Mouse (Mus musculus): ENCODE data around the gene Epdr1. TPM values are rescaled to one million over a fixed set of nuclear protein-coding genes. Genes with fewer than 3 reads are reported as not detected.

The Epdr1 gene
- polyA plus RNA-seq, 1 experiment from 2014 or later, result 26.9 TPM

- WGBS, result 19% methylated on average over 30 of the region's 30 CpGs
- Histone ChIP-seq H3K36me3 (ENCODE audit: poor library complexity, severe bottlenecking) (no peaks in the 10 kb centered on the region), H3K9ac (peak overlapping the region; percentile 70), H3K4me1 (peaks cover 21% of the 10 kb centered on the region), H3K9me3 (replicated peaks) (no peaks in the 10 kb centered on the region), H3K4me3 (peak overlapping the region; percentile 50), H3K27ac (no peak overlapping the region), H3K27me3 (peaks cover 8% of the 10 kb centered on the region), H3K4me2 (peak overlapping the region; percentile 80)
- ATAC-seq, result peak; percentile 39
Measured at GRCm38 (mm10) chr13:19623228-19623905, 3.6 kb upstream of the Epdr1 start.

- H3K27me3 ChIP-seq, result peaks cover 8% of the 10 kb centered on the region
- peak within 1 kb of the TSS; percentile 70 for H3K9ac ChIP-seq
- H3K9me3 ChIP-seq (replicated peaks), result no peaks in the 10 kb centered on the region
- H3K4me1 ChIP-seq, result peaks cover 26% of the 10 kb centered on the region
- peak within 1 kb of the TSS; percentile 50 for H3K4me3 ChIP-seq
- no peaks in the 10 kb centered on the region for H3K36me3 ChIP-seq (ENCODE audit: poor library complexity, severe bottlenecking)
- ATAC-seq, result peak; percentile 71
- WGBS, result 2% methylated on average over 25 of the region's 25 CpGs
- H3K4me2 ChIP-seq, result peak within 1 kb of the TSS; percentile 80
- no peak within 1 kb of the TSS for H3K27ac ChIP-seq
Measured at GRCm38 (mm10) chr13:19622573-19623227, 3.0 kb upstream of the Epdr1 start, which contains the start of gene Sfrp4. TSS of gene Sfrp4 (plus strand) at chr13:19623104.

GRCm38 (mm10) chr13:19618841-19619215 lies 899 bp downstream of the Epdr1 start:
- Histone ChIP-seq H3K4me3 (peak overlapping the region; percentile 87), H3K9ac (peak overlapping the region; percentile 93), H3K27ac (peak overlapping the region; percentile 83), H3K9me3 (replicated peaks) (no peaks in the 10 kb centered on the region), H3K4me2 (peak overlapping the region; percentile 85), H3K36me3 (ENCODE audit: poor library complexity, severe bottlenecking) (0 out of 2 replicates have a peak, but pooled peaks cover 3% of the 10 kb centered on the region), H3K4me1 (peaks cover 25% of the 10 kb centered on the region), H3K27me3 (peaks cover 5% of the 10 kb centered on the region; the same call in 1 of the 2 replicates)
- ATAC-seq, result peak; percentile 23
- WGBS, result 2% methylated on average over 5 of the region's 5 CpGs

GRCm38 (mm10) chr13:19618081-19618480 lies 1.6 kb downstream of the Epdr1 start:
- ATAC-seq, result no peak
- H3K27me3 ChIP-seq, result no peaks in the 10 kb centered on the region
- peaks cover 18% of the 10 kb centered on the region for H3K4me1 ChIP-seq
- H3K9me3 ChIP-seq (replicated peaks), result no peaks in the 10 kb centered on the region
- 0 out of 2 replicates have a peak, but pooled peaks cover 3% of the 10 kb centered on the region for H3K36me3 ChIP-seq (ENCODE audit: poor library complexity, severe bottlenecking)
- H3K27ac ChIP-seq, result no peak overlapping the region
- peak overlapping the region; percentile 85 for H3K4me2 ChIP-seq
- peak overlapping the region; percentile 87; the same call in 1 of the 2 replicates for H3K4me3 ChIP-seq
- 89% methylated on average over 4 of the region's 4 CpGs for WGBS
- no peak overlapping the region for H3K9ac ChIP-seq

- Histone ChIP-seq H3K9ac (no peak overlapping the region), H3K9me3 (replicated peaks) (no peaks in the 10 kb centered on the region), H3K27ac (no peak overlapping the region), H3K4me3 (no peak overlapping the region), H3K36me3 (ENCODE audit: poor library complexity, severe bottlenecking) (0 out of 2 replicates have a peak, but pooled peaks cover 3% of the 10 kb centered on the region), H3K4me1 (peaks cover 23% of the 10 kb centered on the region), H3K4me2 (no peak overlapping the region), H3K27me3 (no peaks in the 10 kb centered on the region)
- 90% methylated on average over 1 of the region's 1 CpGs for WGBS
- ATAC-seq, result no peak
Measured at GRCm38 (mm10) chr13:19614311-19614710, 5.4 kb downstream of the Epdr1 start.

DNA sequence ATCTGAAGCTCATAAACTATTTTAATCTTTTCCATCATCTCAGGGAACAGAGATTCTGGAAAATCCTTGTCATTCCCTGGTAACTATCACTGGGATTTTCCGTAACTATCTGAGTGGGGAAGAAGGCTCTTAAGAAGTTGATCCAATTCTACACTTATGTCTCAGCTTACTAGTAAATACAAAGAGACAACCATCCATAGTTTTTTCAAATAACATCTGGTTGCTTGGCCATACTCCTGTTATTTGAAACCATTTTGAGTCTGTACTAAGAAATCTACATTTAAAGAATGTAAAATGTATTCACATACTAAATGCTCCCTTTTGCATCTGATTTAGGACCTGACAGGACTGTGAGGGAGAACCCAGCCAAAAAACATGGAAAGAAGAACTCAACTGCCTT lies 6.3 kb downstream of the Epdr1 start:
- H3K9ac ChIP-seq, result no peak overlapping the region
- 91% methylated on average over 1 of the region's 1 CpGs for WGBS
- no peak for ATAC-seq
- H3K9me3 ChIP-seq (replicated peaks), result no peaks in the 10 kb centered on the region
- H3K27me3 ChIP-seq, result no peaks in the 10 kb centered on the region
- H3K4me1 ChIP-seq, result peaks cover 17% of the 10 kb centered on the region
- H3K36me3 ChIP-seq (ENCODE audit: poor library complexity, severe bottlenecking), result 0 out of 2 replicates have a peak, but pooled peaks cover 3% of the 10 kb centered on the region
- no peak overlapping the region for H3K4me3 ChIP-seq
- H3K27ac ChIP-seq, result no peak overlapping the region
- H3K4me2 ChIP-seq, result no peak overlapping the region

GRCm38 (mm10) chr13:19612963-19613362 lies 6.8 kb downstream of the Epdr1 start:
- Histone ChIP-seq H3K36me3 (ENCODE audit: poor library complexity, severe bottlenecking) (0 out of 2 replicates have a peak, but pooled peaks cover 3% of the 10 kb centered on the region), H3K9ac (no peak overlapping the region), H3K4me1 (peaks cover 12% of the 10 kb centered on the region), H3K27ac (no peak overlapping the region), H3K4me3 (no peak overlapping the region), H3K4me2 (no peak overlapping the region), H3K9me3 (replicated peaks) (no peaks in the 10 kb centered on the region), H3K27me3 (no peaks in the 10 kb centered on the region)
- 56% methylated on average over 3 of the region's 3 CpGs for WGBS
- ATAC-seq, result no peak

DNA sequence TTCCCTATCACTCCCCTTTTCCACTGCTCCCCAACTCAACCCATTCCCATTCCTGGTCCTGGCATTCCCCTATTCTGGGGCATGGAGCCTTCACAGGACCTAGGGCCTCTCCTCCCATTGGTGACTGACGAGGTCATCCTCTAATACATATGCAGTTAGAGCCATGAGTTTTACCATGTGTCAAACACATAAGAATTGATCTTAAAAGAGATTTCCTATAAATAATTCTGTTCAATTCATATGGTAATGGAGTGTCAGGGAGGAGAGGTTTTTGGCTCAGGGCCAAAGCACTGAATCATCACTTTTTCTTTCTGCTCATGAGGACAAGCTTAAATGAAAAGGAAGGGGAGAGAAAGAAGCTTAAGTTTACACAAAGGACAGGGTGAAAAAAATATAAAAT lies 7.4 kb downstream of the Epdr1 start:
- Histone ChIP-seq H3K36me3 (ENCODE audit: poor library complexity, severe bottlenecking) (0 out of 2 replicates have a peak, but pooled peaks cover 3% of the 10 kb centered on the region), H3K27ac (0 out of 2 replicates have a peak overlapping the region, but pooled peaks have one; percentile 51), H3K9ac (no peak overlapping the region), H3K4me3 (no peak overlapping the region), H3K9me3 (replicated peaks) (no peaks in the 10 kb centered on the region), H3K4me1 (peaks cover 10% of the 10 kb centered on the region), H3K4me2 (no peak overlapping the region; the same call in 1 of the 2 replicates), H3K27me3 (no peaks in the 10 kb centered on the region)
- peak; percentile 83 for ATAC-seq
- WGBS, result 8% methylated on average over 1 of the region's 1 CpGs

- no peak overlapping the region for H3K9ac ChIP-seq
- no peak overlapping the region for H3K4me2 ChIP-seq
- no peaks in the 10 kb centered on the region for H3K9me3 ChIP-seq (replicated peaks)
- no peaks in the 10 kb centered on the region for H3K36me3 ChIP-seq (ENCODE audit: poor library complexity, severe bottlenecking)
- peaks cover 10% of the 10 kb centered on the region for H3K4me1 ChIP-seq
- H3K27ac ChIP-seq, result no peak overlapping the region
- H3K4me3 ChIP-seq, result no peak overlapping the region
- no peaks in the 10 kb centered on the region for H3K27me3 ChIP-seq
- no peak for ATAC-seq
Measured at GRCm38 (mm10) chr13:19608120-19608519, 11.6 kb downstream of the Epdr1 start.

- Histone ChIP-seq H3K9me3 (replicated peaks) (no peaks in the 10 kb centered on the region), H3K4me1 (0 out of 2 replicates have a peak, but pooled peaks cover 4% of the 10 kb centered on the region), H3K27ac (no peak overlapping the region), H3K9ac (no peak overlapping the region), H3K36me3 (ENCODE audit: poor library complexity, severe bottlenecking) (no peaks in the 10 kb centered on the region), H3K27me3 (no peaks in the 10 kb centered on the region), H3K4me3 (no peak overlapping the region), H3K4me2 (no peak overlapping the region)
- ATAC-seq, result no peak
Measured at GRCm38 (mm10) chr13:19604916-19605315, 14.8 kb downstream of the Epdr1 start.

GRCm38 (mm10) chr13:19603719-19604118 lies 16.0 kb downstream of the Epdr1 start:
- H3K4me1 ChIP-seq, result 0 out of 2 replicates have a peak, but pooled peaks cover 4% of the 10 kb centered on the region

DNA sequence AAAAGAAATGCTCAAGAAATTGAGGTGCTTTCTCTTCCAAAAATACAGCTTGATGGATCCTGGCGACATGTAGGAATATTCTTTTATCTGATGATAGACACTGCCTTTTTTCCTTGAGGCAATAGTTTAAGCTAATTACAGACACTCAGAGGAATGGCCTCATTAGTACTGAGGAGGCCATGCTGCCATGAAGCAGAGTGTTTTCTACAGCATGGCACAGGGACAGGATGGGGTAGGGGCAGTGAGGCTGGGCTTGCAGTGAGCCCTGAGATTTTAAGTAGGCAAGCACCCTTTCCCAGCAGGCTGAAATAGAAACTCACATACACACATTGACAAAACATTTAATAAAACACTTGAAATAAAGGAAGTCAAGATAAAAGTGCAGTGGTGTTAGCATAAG lies 17.2 kb downstream of the Epdr1 start:
- Histone ChIP-seq H3K27me3 (no peaks in the 10 kb centered on the region), H3K27ac (no peak overlapping the region), H3K4me1 (0 out of 2 replicates have a peak, but pooled peaks cover 4% of the 10 kb centered on the region), H3K4me3 (no peak overlapping the region), H3K9me3 (replicated peaks) (no peaks in the 10 kb centered on the region), H3K9ac (no peak overlapping the region), H3K4me2 (no peak overlapping the region), H3K36me3 (ENCODE audit: poor library complexity, severe bottlenecking) (no peaks in the 10 kb centered on the region)
- WGBS, result 47% methylated on average over 1 of the region's 1 CpGs
- ATAC-seq, result peak; percentile 68; the same call in 1 of the 2 replicates

More at GRCm38 (mm10) chr13:19603719-19604118, 16.0 kb downstream of the Epdr1 start:
- 93% methylated on average over 1 of the region's 1 CpGs for WGBS
- Histone ChIP-seq H3K9me3 (replicated peaks) (no peaks in the 10 kb centered on the region), H3K27ac (no peak overlapping the region), H3K4me3 (no peak overlapping the region), H3K36me3 (ENCODE audit: poor library complexity, severe bottlenecking) (no peaks in the 10 kb centered on the region), H3K27me3 (no peaks in the 10 kb centered on the region), H3K4me2 (no peak overlapping the region), H3K9ac (no peak overlapping the region)
- no peak for ATAC-seq

Measured in forebrain, embryonic 13.5 days (tissue).